Mouse (Mus musculus) MEL (cell line): Measurements from ENCODE around the gene Mgat4b. TPM values are rescaled to one million over a fixed set of nuclear protein-coding genes. Genes with fewer than 3 reads are reported as not detected.

Experiments
- DNase-seq: peaks from one replicate; pipeline ENCODE4 v3.0.0; 2011; ENCODE audit warnings: low read depth, low spot score
- H3K27ac ChIP-seq: 2 replicates; pipeline ENCODE4 v1.5.1; 2012; ENCODE audit warnings: low read depth, mild to moderate bottlenecking, control low read depth, low read length, moderate library complexity; ENCODE audit not compliant: control insufficient read depth
- H3K27me3 ChIP-seq, 2 experiments: fragments of 150-350 bp in 1 of 2; sonication (generic) in 1 of 2; 2 replicates each; pipeline ENCODE4 v1.6.1; 2012; ENCODE audit warnings: low read length in 2 of 2, mild to moderate bottlenecking in 2 of 2, improper control_type of control experiment in 1 of 2, moderate library complexity in 1 of 2; ENCODE audit not compliant: insufficient read depth in 2 of 2, control insufficient read depth in 1 of 2
- H3K36me3 ChIP-seq, 2 experiments: 2 replicates each; pipeline ENCODE4 v1.6.1; 2012 to 2014; ENCODE audit warnings: low read length in 2 of 2, improper control_type of control experiment in 1 of 2, inconsistent platforms in 1 of 2, mild to moderate bottlenecking in 1 of 2; ENCODE audit not compliant: insufficient read depth in 2 of 2, control insufficient read depth in 1 of 2
- H3K4me1 ChIP-seq, 2 experiments: fragments of 150-350 bp in 1 of 2; sonication (generic) in 1 of 2; 2 replicates each; pipeline ENCODE4 v1.6.1; 2012; ENCODE audit warnings: low read length in 2 of 2, improper control_type of control experiment in 1 of 2, mild to moderate bottlenecking in 1 of 2; ENCODE audit not compliant: insufficient read depth in 2 of 2, control insufficient read depth in 1 of 2
- H3K4me3 ChIP-seq, 2 experiments: fragments of 150-350 bp in 1 of 2; sonication (generic) in 1 of 2; 2 replicates each; pipeline ENCODE4 v1.5.1; 2012; ENCODE audit warnings: low read depth in 2 of 2, low read length in 2 of 2, mild to moderate bottlenecking in 2 of 2, moderate library complexity in 2 of 2, control low read depth in 1 of 2, improper control_type of control experiment in 1 of 2; ENCODE audit not compliant: control insufficient read depth in 1 of 2, insufficient read depth in 1 of 2
- H3K79me2 ChIP-seq: 2 replicates; pipeline ENCODE4 v1.6.1; 2012; ENCODE audit warnings: mild to moderate bottlenecking, low read length, moderate library complexity; ENCODE audit not compliant: control insufficient read depth, poor library complexity, insufficient read depth
- H3K9ac ChIP-seq: 2 replicates; pipeline ENCODE4 v1.6.1; 2012; ENCODE audit warnings: low read depth, mild to moderate bottlenecking, control low read depth, low read length, moderate library complexity; ENCODE audit not compliant: control insufficient read depth, poor library complexity, severe bottlenecking
- H3K9me3 ChIP-seq: fragments of 150-350 bp; sonication (generic); replicated peaks from 2 replicates; pipeline ENCODE4 v1.6.1; 2012; ENCODE audit warnings: mild to moderate bottlenecking, low read length, improper control_type of control experiment, moderate library complexity; ENCODE audit not compliant: insufficient read depth
- BHLHE40 ChIP-seq: IDR thresholded peaks from 2 replicates; pipeline ENCODE4 v1.6.1; 2012; ENCODE audit warnings: low read depth, mild to moderate bottlenecking, inconsistent platforms, low read length, improper control_type of control experiment, borderline replicate concordance
- CHD1 ChIP-seq: IDR thresholded peaks from 2 replicates; pipeline ENCODE4 v1.6.1; 2012; ENCODE audit warnings: low read depth, mild to moderate bottlenecking, inconsistent platforms, low read length, improper control_type of control experiment
- CTCF ChIP-seq, 3 experiments: IDR thresholded peaks in 2 of 3; conservative IDR thresholded peaks in 1 of 3; 2 replicates each; pipeline ENCODE4 v1.5.1; 2011 to 2012; ENCODE audit warnings: low read length in 3 of 3, low read depth in 2 of 3, mild to moderate bottlenecking in 2 of 3, improper control_type of control experiment in 1 of 3, inconsistent platforms in 1 of 3, mixed read lengths in 1 of 3, moderate library complexity in 1 of 3; ENCODE audit not compliant: control insufficient read depth in 1 of 3, insufficient read depth in 1 of 3, poor library complexity in 1 of 3, severe bottlenecking in 1 of 3
- GABPA ChIP-seq: IDR thresholded peaks from 2 replicates; pipeline ENCODE4 v1.6.1; 2012; ENCODE audit warnings: low read depth, mild to moderate bottlenecking, inconsistent platforms, low read length, improper control_type of control experiment, moderate library complexity
- MAX ChIP-seq: IDR thresholded peaks from 2 replicates; pipeline ENCODE4 v1.6.1; 2011; ENCODE audit warnings: low read length, improper control_type of control experiment
- MAZ ChIP-seq: IDR thresholded peaks from 2 replicates; pipeline ENCODE4 v1.6.1; 2012; ENCODE audit warnings: low read depth, mild to moderate bottlenecking, inconsistent platforms, low read length, improper control_type of control experiment
- MYB ChIP-seq: IDR thresholded peaks from 2 replicates; pipeline ENCODE4 v1.6.1; 2011; ENCODE audit warnings: mild to moderate bottlenecking, low read depth, low read length, improper control_type of control experiment
- MYC ChIP-seq: IDR thresholded peaks from 2 replicates; pipeline ENCODE4 v1.6.1; 2011; ENCODE audit warnings: low read depth, mild to moderate bottlenecking, low read length, improper control_type of control experiment, moderate library complexity
- POLR2A ChIP-seq, 2 experiments: IDR thresholded peaks; 2 replicates each; pipeline ENCODE4 v1.6.1; 2011 to 2012; ENCODE audit warnings: low read length in 2 of 2, mild to moderate bottlenecking in 2 of 2, control low read depth in 1 of 2, improper control_type of control experiment in 1 of 2, low read depth in 1 of 2, moderate library complexity in 1 of 2; ENCODE audit not compliant: control insufficient read depth in 1 of 2, insufficient read depth in 1 of 2, poor library complexity in 1 of 2
- RAD21 ChIP-seq: IDR thresholded peaks from 2 replicates; pipeline ENCODE4 v1.6.1; 2011; ENCODE audit warnings: mild to moderate bottlenecking, low read depth, low read length, improper control_type of control experiment
- RCOR1 ChIP-seq: IDR thresholded peaks from 2 replicates; pipeline ENCODE4 v1.6.1; 2012; ENCODE audit warnings: low read depth, mild to moderate bottlenecking, inconsistent platforms, low read length, improper control_type of control experiment
- SIN3A ChIP-seq: IDR thresholded peaks from 2 replicates; pipeline ENCODE4 v1.6.1; 2012; ENCODE audit warnings: low read length, improper control_type of control experiment, inconsistent platforms
- SMC3 ChIP-seq: IDR thresholded peaks from 2 replicates; pipeline ENCODE4 v1.6.1; 2011; ENCODE audit warnings: low read depth, low read length, improper control_type of control experiment
- TAL1 ChIP-seq: IDR thresholded peaks from 2 replicates; pipeline ENCODE4 v1.6.1; 2012; ENCODE audit warnings: mild to moderate bottlenecking, inconsistent platforms, low read length, moderate library complexity, mixed read lengths
- USF1 ChIP-seq: IDR thresholded peaks from 2 replicates; pipeline ENCODE4 v1.6.1; 2014; ENCODE audit warnings: low read depth, mild to moderate bottlenecking, inconsistent platforms, low read length, improper control_type of control experiment, moderate library complexity
- ZC3H11A ChIP-seq: IDR thresholded peaks from 2 replicates; pipeline ENCODE4 v1.6.1; 2012; ENCODE audit warnings: low read depth, mild to moderate bottlenecking, inconsistent platforms, low read length, improper control_type of control experiment
- ZKSCAN1 ChIP-seq: IDR thresholded peaks from 2 replicates; pipeline ENCODE4 v1.6.1; 2012; ENCODE audit warnings: low read depth, mild to moderate bottlenecking, inconsistent platforms, low read length, improper control_type of control experiment, moderate library complexity
- ZNF384 ChIP-seq: IDR thresholded peaks from 2 replicates; pipeline ENCODE4 v1.6.1; 2012; ENCODE audit warnings: low read depth, mild to moderate bottlenecking, inconsistent platforms, low read length, improper control_type of control experiment
- polyA plus RNA-seq, 2 experiments: library from polyadenylated mRNA; stranded (reverse) in 1 of 2; unstranded in 1 of 2; fragments of >175 nt in 1 of 2; fragments of >200 nt in 1 of 2; gene quantifications; 2 replicates each; pipeline versions ENCODE4 v1.2.1 to v1.2.4; 2012; ENCODE audit warnings: low replicate concordance in 2 of 2, low read depth in 1 of 2; ENCODE audit not compliant: insufficient read length in 2 of 2, insufficient read depth in 1 of 2, missing spikeins in 1 of 2
- total RNA-seq: library from RNA; depleted of rRNA; stranded (reverse); fragments of 300-350 nt; gene quantifications from 2 replicates; pipeline ENCODE4 v1.2.3, GENCODE M21; 2012

Gene Mgat4b
- total and polyA plus RNA-seq, 3 experiments, result 33.7 to 69.4 TPM; not detected in 1

GRCm38 (mm10) chr11:50178532-50179488 is 31.9 kb upstream of the Mgat4b start:
- Histone ChIP-seq H3K79me2 (no peaks in the 10 kb centered on the region; the same call in 1 of the 2 replicates), H3K9me3 (no peaks in the 10 kb centered on the region), H3K36me3 (peaks cover 0 to 7% of the 10 kb centered on the region in 2 experiments; a peak in 2 of 4 replicates), H3K27ac (no peak overlapping the region), H3K4me1 (peaks cover 12 to 14% of the 10 kb centered on the region in 2 experiments), H3K4me3 (no peak overlapping the region), H3K27me3 (no peaks in the 10 kb centered on the region), H3K9ac (no peak overlapping the region)
- DNase-seq, result no peak
- TF ChIP-seq ZKSCAN1 (no peak), POLR2A (IDR thresholded peaks at IDR 0.05; ENCODE audit: control insufficient read depth in 1 of 2, insufficient read depth in 1 of 2, low read depth in 1 of 2, low read length in 2 of 2, poor library complexity in 1 of 2) (no peak), MYC (no peak), RCOR1 (no peak), MAZ (no peak), TAL1 (no peak), SMC3 (no peak), RAD21 (no peak), ZC3H11A (no peak), SIN3A (no peak), ZNF384 (no peak), CHD1 (no peak), MAX (no peak), CTCF (IDR thresholded peaks at IDR 0.05 in 2 of 3, conservative IDR thresholded peaks at IDR 0.05 in 1 of 3; ENCODE audit: control insufficient read depth in 1 of 3, insufficient read depth in 1 of 3, low read depth in 2 of 3, low read length in 3 of 3, poor library complexity in 1 of 3, severe bottlenecking in 1 of 3) (no peak), BHLHE40 (no peak), MYB (no peak), GABPA (no peak)

GRCm38 (mm10) chr11:50180478-50181231 is 30.0 kb upstream of the Mgat4b start:
- Histone ChIP-seq H3K9ac (no peak overlapping the region), H3K36me3 (peaks cover 0 to 5% of the 10 kb centered on the region in 2 experiments; a peak in 2 of 4 replicates), H3K27me3 (no peaks in the 10 kb centered on the region), H3K4me1 (peaks cover 12 to 13% of the 10 kb centered on the region in 2 experiments), H3K79me2 (no peaks in the 10 kb centered on the region), H3K9me3 (no peaks in the 10 kb centered on the region), H3K27ac (no peak overlapping the region), H3K4me3 (no peak overlapping the region)
- no peak for TF ChIP-seq MYB
- no peak for TF ChIP-seq USF1
- DNase-seq, result no peak
